Mouse (Mus musculus) megakaryocyte progenitor cell, adult 5-6 weeks (primary cell): ENCODE measurements around the gene Atp6v0d1. TPM values are rescaled to one million over a fixed set of nuclear protein-coding genes. Genes with fewer than 3 reads are reported as not detected.
"Not testable (repeated sequence)": the region's sequence is repeated elsewhere in the genome, so short reads cannot be mapped to it uniquely, and the experiment has no call there.

Source experiments
- ATAC-seq: replicated peaks from 2 replicates; pipeline ENCODE4 v1.8.0; 2016; ENCODE audit warnings: mild to moderate bottlenecking, moderate TSS enrichment, inconsistent platforms; ENCODE audit not compliant: poor library complexity
- total RNA-seq, 2 experiments: library from RNA; stranded (forward) in 1 of 2; stranded (reverse) in 1 of 2; fragments of 157-497, 149-512 nt in 1 of 2; fragments of 200-1000 nt in 1 of 2; gene quantifications; 2 replicates each; pipeline versions ENCODE4 v1.2.3 to v1.2.4; 2015 to 2017

Gene Atp6v0d1
- total RNA-seq (2015) (137 and 142 TPM in 2 replicates), total RNA-seq (2017) (50.5 and 56.6 TPM in 2 replicates)

GRCm38 (mm10) chr8:105565952-105566702, at the start of gene Atp6v0d1:
Gene Atp6v0d1, minus strand, starts transcription at chr8:105566047.
- ATAC-seq, result peak; percentile 86

- peak; percentile 6; the same call in 1 of the 2 replicates for ATAC-seq
Measured at GRCm38 (mm10) chr8:105613830-105614511, 48.1 kb upstream of the Atp6v0d1 start.

GRCm38 (mm10) chr8:105613037-105613436, 47.2 kb upstream of the Atp6v0d1 start:
- no peak for ATAC-seq

GRCm38 (mm10) chr8:105611836-105612235, 46.0 kb upstream of the Atp6v0d1 start:
- no peak for ATAC-seq

- ATAC-seq, result no peak
Measured at GRCm38 (mm10) chr8:105609771-105610170, 43.9 kb upstream of the Atp6v0d1 start.

GRCm38 (mm10) chr8:105609355-105609754, 43.5 kb upstream of the Atp6v0d1 start:
- peak; percentile 52 for ATAC-seq

- ATAC-seq, result no peak
Measured at GRCm38 (mm10) chr8:105607684-105608083, 41.8 kb upstream of the Atp6v0d1 start.

GRCm38 (mm10) chr8:105607062-105607461, 41.2 kb upstream of the Atp6v0d1 start:
- no peak for ATAC-seq

GRCm38 (mm10) chr8:105606189-105607023, 40.6 kb upstream of the Atp6v0d1 start:
- peak; percentile 18 for ATAC-seq

- ATAC-seq, result no peak
Measured at GRCm38 (mm10) chr8:105605491-105606188, 39.8 kb upstream of the Atp6v0d1 start.

GRCm38 (mm10) chr8:105604804-105605381, 39.0 kb upstream of the Atp6v0d1 start, which contains the start of gene Ripor1:
Gene Ripor1, plus strand, starts transcription at chr8:105605255.
- ATAC-seq, result peak; percentile 40

GRCm38 (mm10) chr8:105602540-105602939, 36.7 kb upstream of the Atp6v0d1 start:
- ATAC-seq, result not testable (repeated sequence)

GRCm38 (mm10) chr8:105601301-105601700, 35.5 kb upstream of the Atp6v0d1 start:
- ATAC-seq, result no peak

- ATAC-seq, result no peak
Measured at GRCm38 (mm10) chr8:105598777-105599176, 32.9 kb upstream of the Atp6v0d1 start.

GRCm38 (mm10) chr8:105596362-105597034, 30.7 kb upstream of the Atp6v0d1 start:
- peak; percentile 91 for ATAC-seq

GRCm38 (mm10) chr8:105594451-105595242, 28.8 kb upstream of the Atp6v0d1 start:
- no peak for ATAC-seq

- no peak for ATAC-seq
Measured at GRCm38 (mm10) chr8:105593859-105594258, 28.0 kb upstream of the Atp6v0d1 start.

GRCm38 (mm10) chr8:105592431-105592830, 26.6 kb upstream of the Atp6v0d1 start:
- ATAC-seq, result no peak

- 0 out of 2 replicates have a peak, but pooled peaks have one; percentile 42 for ATAC-seq
Measured at GRCm38 (mm10) chr8:105579719-105580118, 13.9 kb upstream of the Atp6v0d1 start.
